Mouse (Mus musculus): ENCODE data around the gene Trim2. TPM values are rescaled to one million over a fixed set of nuclear protein-coding genes. Genes with fewer than 3 reads are reported as not detected.
A peak's percentile ranks its signal among the peaks of the same experiment; 100 is the strongest.

Trim2 gene
- polyA plus RNA-seq, 1 experiment from 2014 or later = 138 TPM

DNA sequence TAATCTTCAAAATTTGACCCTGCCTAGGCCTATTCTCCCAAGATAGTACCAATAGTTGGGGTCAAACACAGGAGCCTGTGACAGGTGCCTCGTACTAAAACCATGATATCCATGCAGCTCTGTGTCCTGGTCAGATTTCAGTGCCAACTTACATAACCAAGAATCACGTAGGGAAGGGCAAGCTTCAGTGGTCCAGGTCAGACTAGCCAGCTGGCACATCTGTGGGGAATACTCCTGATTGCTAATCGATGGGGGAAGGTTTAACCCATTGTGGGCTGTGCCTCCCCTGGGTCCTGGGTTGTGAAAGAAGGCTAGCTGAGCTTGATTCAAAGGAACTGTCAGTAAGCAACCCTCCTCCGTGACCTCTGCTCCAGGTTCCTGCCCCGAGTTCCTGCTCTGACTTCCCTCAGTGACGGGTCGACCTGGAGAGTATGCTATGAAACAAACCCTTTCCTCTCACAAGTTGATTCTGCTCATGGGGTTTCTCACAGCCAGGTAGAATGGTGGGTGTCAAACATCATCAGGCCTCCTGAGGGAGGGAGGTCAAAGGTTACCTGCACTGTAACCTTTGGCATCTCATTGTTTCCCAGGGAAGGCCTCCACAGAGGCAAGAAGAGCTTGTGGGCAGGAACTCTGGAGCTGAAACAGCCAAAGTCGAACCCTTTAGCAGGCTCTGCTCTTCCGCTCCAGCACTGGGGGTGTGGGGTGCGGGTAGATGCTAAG, 34.2 kb downstream of the Trim2 start:
- H3K4me2 ChIP-seq = no peak overlapping the region
- H3K4me1 ChIP-seq = peaks cover 29% of the 10 kb centered on the region
- no peak overlapping the region for H3K9ac ChIP-seq
- WGBS = 84% methylated on average over 10 of the region's 10 CpGs
- no peak overlapping the region for H3K27ac ChIP-seq
- no peak overlapping the region for H3K4me3 ChIP-seq
- no peaks in the 10 kb centered on the region for H3K9me3 ChIP-seq (replicated peaks)
- no peak for ATAC-seq
- H3K27me3 ChIP-seq = no peaks in the 10 kb centered on the region
- 0 out of 2 replicates have a peak, but pooled peaks cover 7% of the 10 kb centered on the region for H3K36me3 ChIP-seq (ENCODE audit: poor library complexity, severe bottlenecking)

- H3K27ac ChIP-seq = no peak overlapping the region
- no peak overlapping the region for H3K4me3 ChIP-seq
- H3K9me3 ChIP-seq (replicated peaks) = no peaks in the 10 kb centered on the region
- peaks cover 29% of the 10 kb centered on the region for H3K4me1 ChIP-seq
- H3K9ac ChIP-seq = no peak overlapping the region
- 94% methylated on average over 10 of the region's 10 CpGs for WGBS
- 0 out of 2 replicates have a peak, but pooled peaks cover 6% of the 10 kb centered on the region for H3K36me3 ChIP-seq (ENCODE audit: poor library complexity, severe bottlenecking)
- no peak overlapping the region for H3K4me2 ChIP-seq
- H3K27me3 ChIP-seq = no peaks in the 10 kb centered on the region
- no peak for ATAC-seq
Observed at GRCm38 (mm10) chr3:84271794-84272193, 34.9 kb downstream of the Trim2 start.

DNA sequence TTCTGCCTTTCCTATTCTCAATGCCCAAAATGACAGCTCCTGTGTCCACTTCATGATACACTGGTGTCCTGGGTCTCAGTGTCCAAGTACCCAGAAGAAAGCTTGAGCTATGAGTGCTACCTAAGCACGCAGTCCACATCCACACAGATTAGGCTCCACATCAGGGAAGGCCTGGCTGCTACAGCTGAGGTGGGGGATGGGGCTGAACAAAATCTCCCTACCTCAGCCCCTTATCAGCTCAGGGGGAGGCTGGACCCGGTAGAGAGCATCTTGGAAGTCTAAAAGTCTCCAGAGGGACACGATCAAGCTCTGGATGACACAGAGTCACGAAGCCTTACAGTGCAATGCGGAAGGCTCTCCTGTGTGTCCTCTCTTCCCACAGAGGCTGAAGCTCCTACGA, 35.6 kb downstream of the Trim2 start:
- H3K27me3 ChIP-seq = no peaks in the 10 kb centered on the region
- 56% methylated on average over 6 of the region's 6 CpGs for WGBS
- H3K9ac ChIP-seq = peak overlapping the region; percentile 39; the same call in 1 of the 2 replicates
- no peaks in the 10 kb centered on the region for H3K36me3 ChIP-seq (ENCODE audit: poor library complexity, severe bottlenecking)
- H3K4me3 ChIP-seq = no peak overlapping the region
- peak; percentile 5; the same call in 1 of the 2 replicates for ATAC-seq
- H3K9me3 ChIP-seq (replicated peaks) = no peaks in the 10 kb centered on the region
- H3K4me2 ChIP-seq = peak overlapping the region; percentile 52; the same call in 1 of the 2 replicates
- H3K27ac ChIP-seq = peak overlapping the region; percentile 31; the same call in 1 of the 2 replicates
- peaks cover 29% of the 10 kb centered on the region for H3K4me1 ChIP-seq

- H3K4me2 ChIP-seq = peak overlapping the region; percentile 52
- H3K9me3 ChIP-seq (replicated peaks) = no peaks in the 10 kb centered on the region
- peaks cover 30% of the 10 kb centered on the region for H3K4me1 ChIP-seq
- H3K27me3 ChIP-seq = no peaks in the 10 kb centered on the region
- peak overlapping the region; percentile 39 for H3K9ac ChIP-seq
- H3K36me3 ChIP-seq (ENCODE audit: poor library complexity, severe bottlenecking) = no peaks in the 10 kb centered on the region
- peak overlapping the region; percentile 31 for H3K27ac ChIP-seq
- ATAC-seq = peak; percentile 71
- WGBS = 2% methylated on average over 3 of the region's 3 CpGs
- H3K4me3 ChIP-seq = peak overlapping the region; percentile 11; the same call in 1 of the 2 replicates
Observed at GRCm38 (mm10) chr3:84270624-84270995, 36.1 kb downstream of the Trim2 start.

DNA sequence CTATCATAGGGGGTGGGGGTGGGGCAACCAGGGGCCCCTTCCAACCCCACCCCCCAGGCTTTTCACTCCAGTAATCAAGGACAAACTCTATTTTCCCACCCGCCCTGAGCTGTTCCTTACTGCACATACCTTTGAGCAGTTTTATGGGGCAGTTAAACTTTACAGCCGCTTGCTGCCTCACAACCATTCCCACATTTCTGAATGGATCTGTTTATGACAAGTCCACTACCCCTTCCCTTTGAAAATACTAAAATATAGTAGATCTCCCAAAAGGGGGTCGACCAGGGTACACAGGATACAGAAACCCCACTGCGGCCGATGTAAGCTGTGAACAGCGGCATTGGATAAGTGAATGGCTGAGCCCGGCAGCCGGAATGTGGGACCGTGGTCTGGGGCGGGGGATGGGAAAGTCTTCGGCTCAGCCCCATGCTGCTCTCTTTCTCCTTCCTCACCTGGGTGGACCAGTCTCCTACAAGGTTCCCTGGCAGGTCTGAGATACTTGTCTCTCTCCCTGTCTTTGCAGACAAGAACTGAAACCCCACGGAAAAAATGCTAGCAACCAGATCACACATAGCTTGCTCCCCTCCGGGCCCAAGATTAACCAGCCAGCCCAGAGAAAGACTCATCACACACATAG, 36.6 kb downstream of the Trim2 start:
- no peaks in the 10 kb centered on the region for H3K36me3 ChIP-seq (ENCODE audit: poor library complexity, severe bottlenecking)
- peak overlapping the region; percentile 52 for H3K4me2 ChIP-seq
- H3K9me3 ChIP-seq (replicated peaks) = no peaks in the 10 kb centered on the region
- peak; percentile 14; the same call in 1 of the 2 replicates for ATAC-seq
- no peaks in the 10 kb centered on the region for H3K27me3 ChIP-seq
- H3K4me1 ChIP-seq = peaks cover 34% of the 10 kb centered on the region
- WGBS = 11% methylated on average over 13 of the region's 13 CpGs
- H3K9ac ChIP-seq = peak overlapping the region; percentile 39
- H3K27ac ChIP-seq = peak overlapping the region; percentile 31; the same call in 1 of the 2 replicates
- peak overlapping the region; percentile 11; the same call in 1 of the 2 replicates for H3K4me3 ChIP-seq

GRCm38 (mm10) chr3:84268434-84268833, 38.2 kb downstream of the Trim2 start:
- WGBS = 63% methylated on average over 3 of the region's 3 CpGs
- H3K9me3 ChIP-seq (replicated peaks) = no peaks in the 10 kb centered on the region
- no peak overlapping the region for H3K4me2 ChIP-seq
- H3K4me3 ChIP-seq = no peak overlapping the region
- ATAC-seq = no peak
- H3K4me1 ChIP-seq = peaks cover 50% of the 10 kb centered on the region
- H3K27me3 ChIP-seq = no peaks in the 10 kb centered on the region
- H3K27ac ChIP-seq = no peak overlapping the region
- H3K9ac ChIP-seq = no peak overlapping the region
- no peaks in the 10 kb centered on the region for H3K36me3 ChIP-seq (ENCODE audit: poor library complexity, severe bottlenecking)

DNA sequence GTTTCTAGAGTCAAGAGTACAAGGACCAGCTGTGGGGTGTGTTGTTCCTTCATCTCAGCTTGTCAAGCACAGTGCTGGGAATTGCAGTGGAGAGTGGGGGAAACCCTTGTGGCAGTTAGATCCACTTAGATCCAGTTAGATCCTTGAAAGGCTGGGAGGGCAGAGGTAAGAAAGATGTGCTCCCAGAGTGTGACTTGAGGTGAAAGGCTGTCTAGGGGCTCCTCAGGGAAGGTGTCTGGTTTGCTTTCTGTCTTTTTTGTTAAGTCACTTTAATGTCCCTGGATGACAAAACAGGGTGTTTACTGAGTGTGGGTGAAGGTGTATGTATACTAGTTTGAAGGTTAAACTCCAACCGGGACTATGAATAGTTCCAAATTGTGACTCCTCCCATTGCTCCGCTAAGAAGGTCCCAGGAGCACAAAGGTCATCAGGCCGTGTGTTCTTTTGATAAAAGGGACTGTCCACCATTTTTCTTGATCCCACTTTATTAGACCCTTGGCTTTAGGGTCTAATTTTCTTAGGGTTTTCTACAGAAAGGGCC, 40.2 kb downstream of the Trim2 start:
- peaks cover 63% of the 10 kb centered on the region for H3K4me1 ChIP-seq
- H3K36me3 ChIP-seq (ENCODE audit: poor library complexity, severe bottlenecking) = no peaks in the 10 kb centered on the region
- no peak overlapping the region for H3K9ac ChIP-seq
- H3K9me3 ChIP-seq (replicated peaks) = no peaks in the 10 kb centered on the region
- H3K27ac ChIP-seq = no peak overlapping the region
- ATAC-seq = no peak
- H3K27me3 ChIP-seq = no peaks in the 10 kb centered on the region
- 61% methylated on average over 3 of the region's 3 CpGs for WGBS
- no peak overlapping the region for H3K4me2 ChIP-seq
- H3K4me3 ChIP-seq = no peak overlapping the region

GRCm38 (mm10) chr3:84265084-84265483, 41.6 kb downstream of the Trim2 start:
- no peaks in the 10 kb centered on the region for H3K36me3 ChIP-seq (ENCODE audit: poor library complexity, severe bottlenecking)
- H3K27ac ChIP-seq = no peak overlapping the region
- 81% methylated on average over 1 of the region's 1 CpGs for WGBS
- H3K9me3 ChIP-seq (replicated peaks) = no peaks in the 10 kb centered on the region
- no peak overlapping the region for H3K9ac ChIP-seq
- H3K27me3 ChIP-seq = no peaks in the 10 kb centered on the region
- ATAC-seq = no peak
- H3K4me2 ChIP-seq = no peak overlapping the region
- no peak overlapping the region for H3K4me3 ChIP-seq
- peaks cover 63% of the 10 kb centered on the region for H3K4me1 ChIP-seq

DNA sequence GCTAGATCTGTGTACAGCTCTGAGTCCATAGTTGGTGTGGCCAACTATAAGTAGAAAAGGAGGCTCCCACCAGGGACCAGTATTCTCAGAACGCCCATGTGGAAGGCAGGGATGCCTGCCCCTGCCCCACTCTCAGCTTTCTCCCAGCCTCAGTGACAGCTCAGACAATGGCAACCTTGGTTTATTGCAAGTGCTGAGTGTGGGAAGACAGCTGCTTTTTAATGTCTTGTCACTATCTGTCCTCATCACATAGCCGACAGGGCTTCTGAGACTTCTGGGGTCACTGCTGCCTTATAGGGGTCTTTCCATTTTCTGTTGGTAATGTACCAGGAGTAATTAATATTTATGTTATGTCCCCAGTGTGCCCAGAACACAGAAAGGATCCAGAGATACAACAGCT, 42.3 kb downstream of the Trim2 start:
- no peak overlapping the region for H3K4me3 ChIP-seq
- ATAC-seq = no peak
- WGBS = 58% methylated on average over 2 of the region's 2 CpGs
- no peak overlapping the region for H3K9ac ChIP-seq
- peaks cover 59% of the 10 kb centered on the region for H3K4me1 ChIP-seq
- no peaks in the 10 kb centered on the region for H3K36me3 ChIP-seq (ENCODE audit: poor library complexity, severe bottlenecking)
- no peaks in the 10 kb centered on the region for H3K27me3 ChIP-seq
- H3K4me2 ChIP-seq = no peak overlapping the region
- no peak overlapping the region for H3K27ac ChIP-seq
- no peaks in the 10 kb centered on the region for H3K9me3 ChIP-seq (replicated peaks)

DNA sequence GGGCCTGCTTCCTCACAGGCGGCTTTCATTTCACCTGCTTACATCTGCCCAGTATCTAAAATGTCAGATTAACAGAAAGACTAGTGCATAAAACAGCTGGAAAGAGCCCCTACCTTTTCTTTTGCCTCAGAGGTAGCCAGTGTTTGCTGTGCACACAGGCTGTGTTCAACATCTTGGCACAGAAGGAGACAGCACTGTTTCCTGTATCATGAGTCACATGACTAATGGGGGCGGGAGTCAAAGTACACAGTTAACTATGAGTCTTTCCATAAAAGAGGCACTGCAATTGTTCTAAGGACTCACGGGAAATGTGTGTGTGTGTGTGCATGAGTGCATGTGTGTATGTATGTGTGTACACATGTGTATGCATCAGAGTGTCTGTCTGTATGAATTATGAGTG, 43.9 kb downstream of the Trim2 start:
- 0 out of 2 replicates have a peak overlapping the region, but pooled peaks have one; percentile 10 for H3K27ac ChIP-seq
- no peaks in the 10 kb centered on the region for H3K36me3 ChIP-seq (ENCODE audit: poor library complexity, severe bottlenecking)
- ATAC-seq = no peak
- H3K4me1 ChIP-seq = peaks cover 68% of the 10 kb centered on the region
- H3K4me2 ChIP-seq = no peak overlapping the region
- 79% methylated on average over 3 of the region's 3 CpGs for WGBS
- no peaks in the 10 kb centered on the region for H3K9me3 ChIP-seq (replicated peaks)
- no peaks in the 10 kb centered on the region for H3K27me3 ChIP-seq
- H3K9ac ChIP-seq = no peak overlapping the region
- H3K4me3 ChIP-seq = no peak overlapping the region

DNA sequence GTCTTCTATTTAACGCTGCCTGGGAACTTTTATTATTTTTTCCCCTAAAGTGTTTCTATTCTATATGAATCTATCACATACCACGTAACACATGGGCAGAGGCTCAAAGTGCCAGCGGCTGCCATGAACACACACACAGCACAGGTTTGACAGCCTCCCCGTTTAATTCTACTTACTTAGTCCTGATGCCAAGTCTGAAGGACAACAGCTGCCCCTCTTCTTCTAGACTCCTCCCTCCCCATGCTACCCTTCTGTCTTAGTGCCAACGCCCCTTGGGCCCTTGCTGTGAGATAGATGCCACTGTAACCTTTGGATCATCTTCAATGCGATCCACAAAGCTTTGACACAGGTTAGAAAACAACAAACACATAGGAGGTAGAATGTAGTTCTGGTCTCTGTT, 44.8 kb downstream of the Trim2 start:
- Histone ChIP-seq H3K9ac (no peak overlapping the region), H3K27ac (no peak overlapping the region), H3K9me3 (replicated peaks) (no peaks in the 10 kb centered on the region), H3K36me3 (ENCODE audit: poor library complexity, severe bottlenecking) (no peaks in the 10 kb centered on the region), H3K4me1 (peaks cover 77% of the 10 kb centered on the region), H3K27me3 (no peaks in the 10 kb centered on the region), H3K4me3 (no peak overlapping the region), H3K4me2 (no peak overlapping the region)
- no peak for ATAC-seq
- 71% methylated on average over 6 of the region's 6 CpGs for WGBS

- no peak; the same call in 1 of the 2 replicates for ATAC-seq
- H3K27me3 ChIP-seq = no peaks in the 10 kb centered on the region
- peak overlapping the region; percentile 92 for H3K4me2 ChIP-seq
- WGBS = 20% methylated on average over 7 of the region's 7 CpGs
- H3K4me3 ChIP-seq = no peak overlapping the region
- H3K9me3 ChIP-seq (replicated peaks) = no peaks in the 10 kb centered on the region
- H3K36me3 ChIP-seq (ENCODE audit: poor library complexity, severe bottlenecking) = no peaks in the 10 kb centered on the region
- H3K9ac ChIP-seq = peak overlapping the region; percentile 96; the same call in 1 of the 2 replicates
- H3K4me1 ChIP-seq = peaks cover 80% of the 10 kb centered on the region
- H3K27ac ChIP-seq = peak overlapping the region; percentile 93
Observed at GRCm38 (mm10) chr3:84260837-84261236, 45.8 kb downstream of the Trim2 start.

Measured in forebrain, embryonic 13.5 days (tissue).